Mouse (Mus musculus): ENCODE results near the gene Armc7.

GRCm38 (mm10) chr11:115534759-115535371 lies 59.4 kb downstream of the Armc7 start:
- no peak for TF ChIP-seq POLR2A (IDR thresholded peaks at IDR 0.05; ENCODE audit: borderline replicate concordance, extremely low read depth, low read depth, low read length)
- no peak for TF ChIP-seq CTCF (IDR thresholded peaks at IDR 0.05; ENCODE audit: insufficient read depth, low read length)
